Mouse (Mus musculus) urinary bladder, adult 2 months (tissue): ENCODE results near the gene Nupl1. TPM values are rescaled to one million over a fixed set of nuclear protein-coding genes. Genes with fewer than 3 reads are reported as not detected.

Experiments
- DNase-seq: peaks from one replicate; pipeline ENCODE4 v3.0.0; 2022; ENCODE audit warnings: low spot score
- polyA plus RNA-seq: library from polyadenylated mRNA; depleted of rRNA; stranded (reverse); fragments of >200 nt; gene quantifications from 2 replicates; pipeline ENCODE4 v1.2.3, GENCODE M21; 2012; rRNA removed

The Nupl1 gene
- polyA plus RNA-seq = not detected in 2 replicates

GRCm38 (mm10) chr14:60251281-60252003 is at the start of gene Nupl1, which contains the start of gene Gm49336:
TSS of gene Nupl1 (minus strand) at chr14:60251431.
TSS of gene Gm49336 (minus strand) at chr14:60251507.
- peak; percentile 87 for DNase-seq

DNA sequence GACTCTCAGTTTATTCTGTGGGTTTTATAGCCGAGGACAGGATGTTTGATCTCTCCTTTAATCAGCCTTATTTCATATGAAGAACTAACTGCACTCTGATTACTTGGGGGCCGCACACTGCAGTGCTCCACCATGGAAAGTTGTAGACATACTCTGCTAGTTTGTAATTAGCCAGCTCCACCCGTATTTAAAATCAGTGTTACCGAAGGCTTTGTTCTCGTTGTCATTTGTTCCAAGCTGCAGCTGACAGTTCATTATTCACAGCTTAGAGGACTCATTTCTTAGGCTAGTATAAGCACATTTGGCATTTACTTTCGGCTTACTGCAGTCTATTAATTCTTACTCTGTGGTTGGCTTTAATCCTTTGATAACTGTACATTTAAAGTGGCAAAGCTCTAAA is 49.8 kb upstream of the Nupl1 start:
- no peak for DNase-seq

GRCm38 (mm10) chr14:60300224-60300991 is 49.2 kb upstream of the Nupl1 start:
- DNase-seq = no peak

GRCm38 (mm10) chr14:60295531-60295930 is 44.3 kb upstream of the Nupl1 start:
- DNase-seq = no peak

GRCm38 (mm10) chr14:60290363-60290762 is 39.1 kb upstream of the Nupl1 start:
- no peak for DNase-seq

GRCm38 (mm10) chr14:60286194-60286863 is 35.1 kb upstream of the Nupl1 start:
- DNase-seq = no peak

GRCm38 (mm10) chr14:60275301-60276276 is 24.4 kb upstream of the Nupl1 start:
- DNase-seq = no peak

GRCm38 (mm10) chr14:60273346-60273745 is 22.1 kb upstream of the Nupl1 start:
- DNase-seq = no peak

DNA sequence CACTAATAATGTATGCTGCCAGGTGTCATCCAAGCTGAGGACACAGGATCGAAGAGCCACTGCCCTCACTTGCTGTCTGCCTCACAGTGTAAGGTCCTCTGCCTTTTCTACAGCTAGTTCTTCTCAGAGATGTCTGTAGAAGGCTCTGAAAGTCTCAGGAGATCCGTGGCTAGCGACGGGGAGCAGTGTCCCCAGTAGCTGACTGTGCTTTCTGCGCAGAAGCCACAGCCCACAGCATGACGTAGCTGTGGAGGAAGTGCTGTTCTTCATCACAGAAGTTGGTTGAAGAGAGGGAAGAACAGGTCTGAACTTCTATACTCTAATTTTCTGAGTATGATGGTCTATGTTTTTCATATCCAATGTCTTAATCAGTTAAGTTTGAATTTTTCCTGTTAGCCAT is 18.1 kb upstream of the Nupl1 start:
- no peak for DNase-seq

DNA sequence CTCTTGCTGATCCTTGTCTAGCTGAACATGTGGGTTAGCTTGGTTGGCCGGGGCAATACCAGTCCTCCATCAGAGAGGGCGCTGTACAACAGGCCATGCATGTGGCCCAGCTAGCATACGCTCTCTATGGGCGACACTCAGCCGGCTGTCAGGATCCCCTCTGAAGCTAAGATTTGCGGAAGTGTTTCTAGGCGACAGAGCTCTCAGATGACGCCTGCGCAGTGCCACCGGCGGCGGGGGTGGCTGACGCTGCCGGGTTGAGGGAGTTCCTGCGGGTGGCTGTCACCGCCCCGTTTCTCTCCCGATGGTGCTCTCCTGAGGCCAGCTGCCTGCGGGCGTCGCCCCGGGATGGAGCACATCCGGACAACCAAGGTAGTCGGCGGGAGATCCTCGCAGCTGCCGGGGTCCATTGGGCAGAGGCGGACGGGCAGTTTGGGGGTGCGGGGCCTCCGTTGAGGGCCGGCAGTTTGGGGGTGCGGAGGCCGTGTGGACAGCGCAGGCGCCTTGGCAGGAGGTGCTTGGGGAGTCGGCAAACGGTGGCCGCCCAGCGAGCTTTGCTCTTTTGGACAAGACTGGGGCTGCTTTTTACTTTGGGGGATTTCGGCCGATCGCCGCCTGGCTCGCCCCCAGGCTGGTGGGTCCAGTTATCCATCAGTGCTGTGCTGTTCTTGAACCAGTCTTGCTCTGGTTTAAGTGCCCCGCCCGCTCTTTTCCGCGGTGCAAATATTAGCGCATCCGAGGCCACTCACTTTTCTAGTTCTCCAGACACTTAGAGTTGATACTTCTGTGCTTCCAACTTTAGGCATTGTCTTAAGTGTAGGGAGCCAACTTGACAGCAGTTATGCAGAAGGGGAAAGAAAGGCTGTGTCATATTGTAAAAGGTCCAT is 14.0 kb upstream of the Nupl1 start, which contains the start of gene Mtmr6:
Gene Mtmr6, plus strand, starts transcription at position 239 of the 887 bp plus-strand sequence.
- peak; percentile 85 for DNase-seq

DNA sequence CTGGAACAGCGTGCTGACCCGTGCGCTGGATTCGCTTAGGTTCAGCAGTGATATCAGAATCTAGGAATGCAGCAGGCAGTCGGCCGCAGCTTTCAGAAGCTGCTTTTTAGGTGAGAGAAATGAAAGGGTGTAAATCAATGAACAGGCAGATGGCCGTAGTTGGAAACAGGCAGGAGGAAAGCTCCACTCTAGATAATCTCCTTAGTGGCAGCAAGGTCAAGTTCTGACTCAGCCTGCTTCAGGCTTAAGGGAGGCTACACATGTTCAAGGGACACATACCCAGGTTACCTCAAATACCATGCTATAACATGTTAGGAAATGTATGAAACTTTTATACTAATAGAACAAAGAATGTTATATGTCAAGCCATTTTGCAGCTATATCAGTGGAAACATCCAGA is 11.1 kb upstream of the Nupl1 start:
- no peak for DNase-seq

- DNase-seq = no peak
Measured at GRCm38 (mm10) chr14:60257851-60258250, 6.6 kb upstream of the Nupl1 start.

GRCm38 (mm10) chr14:60257101-60257500 is 5.9 kb upstream of the Nupl1 start:
- no peak for DNase-seq

GRCm38 (mm10) chr14:60256356-60256755 is 5.1 kb upstream of the Nupl1 start:
- no peak for DNase-seq

- DNase-seq = no peak
Measured at GRCm38 (mm10) chr14:60254774-60255173, 3.5 kb upstream of the Nupl1 start.

DNA sequence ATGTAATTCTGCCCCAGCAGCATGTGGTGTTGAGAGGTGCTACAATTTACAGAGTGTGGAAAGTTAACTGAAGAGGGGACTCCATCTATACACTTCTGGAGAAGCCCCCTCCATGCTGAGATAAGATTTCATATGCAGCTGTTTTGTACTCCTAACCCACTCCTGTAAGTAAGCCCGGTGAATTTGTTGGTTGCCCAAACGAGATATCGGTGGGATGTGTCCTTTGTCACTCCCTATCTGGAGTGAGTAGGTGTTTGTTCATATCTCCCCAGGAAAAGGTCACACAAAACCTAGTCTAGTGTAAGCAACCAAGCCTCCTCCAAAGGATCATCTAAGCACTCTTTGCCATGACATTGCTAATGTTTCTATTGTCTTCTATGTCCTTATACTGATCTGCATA is 2.2 kb upstream of the Nupl1 start:
- no peak for DNase-seq

DNA sequence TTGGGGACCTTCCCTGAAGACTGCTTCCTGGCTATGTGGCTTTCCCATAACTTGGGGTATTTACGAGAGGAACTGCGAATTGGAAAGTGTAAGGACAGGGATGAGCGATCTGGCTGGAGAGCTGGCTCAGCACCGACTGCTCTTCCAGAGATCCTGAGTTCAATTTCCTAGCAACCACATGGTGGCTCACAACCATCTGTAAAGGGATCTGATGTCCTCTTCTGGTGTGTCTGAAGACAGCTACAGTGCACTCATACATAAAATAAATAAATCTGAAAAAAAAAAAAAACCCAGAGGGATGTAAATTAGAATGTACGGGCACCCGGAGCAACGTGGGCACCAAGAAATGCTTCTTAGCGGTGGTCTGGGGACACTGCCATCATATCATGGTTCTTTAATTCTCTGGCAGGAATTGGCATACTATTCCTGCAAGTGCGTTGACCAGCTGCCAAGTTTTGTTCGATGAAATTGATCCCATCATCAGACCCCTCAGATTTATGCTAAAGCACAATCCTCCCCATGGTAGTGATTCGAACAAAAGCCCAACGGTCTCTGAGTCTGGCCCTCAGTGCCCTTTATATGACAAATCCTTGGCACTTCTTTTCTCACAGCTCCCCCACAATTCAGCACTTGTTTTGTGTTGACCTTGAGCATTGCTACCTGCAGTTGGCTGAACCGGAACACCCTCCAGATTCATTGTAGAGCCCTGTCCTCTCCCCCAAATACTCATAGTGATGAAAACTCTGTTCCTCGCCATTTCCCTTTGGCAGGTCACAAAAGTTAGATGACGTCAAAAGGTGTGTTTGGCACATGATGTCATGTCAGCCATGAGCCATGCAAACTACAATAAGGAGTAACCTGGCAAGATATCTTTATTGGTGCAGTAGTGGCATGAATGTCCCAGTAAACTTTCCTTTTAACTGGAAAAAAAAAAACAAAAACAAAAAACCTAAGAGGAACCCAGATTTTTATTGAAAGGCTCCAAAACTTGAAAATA is 1.1 kb upstream of the Nupl1 start:
- no peak for DNase-seq

DNA sequence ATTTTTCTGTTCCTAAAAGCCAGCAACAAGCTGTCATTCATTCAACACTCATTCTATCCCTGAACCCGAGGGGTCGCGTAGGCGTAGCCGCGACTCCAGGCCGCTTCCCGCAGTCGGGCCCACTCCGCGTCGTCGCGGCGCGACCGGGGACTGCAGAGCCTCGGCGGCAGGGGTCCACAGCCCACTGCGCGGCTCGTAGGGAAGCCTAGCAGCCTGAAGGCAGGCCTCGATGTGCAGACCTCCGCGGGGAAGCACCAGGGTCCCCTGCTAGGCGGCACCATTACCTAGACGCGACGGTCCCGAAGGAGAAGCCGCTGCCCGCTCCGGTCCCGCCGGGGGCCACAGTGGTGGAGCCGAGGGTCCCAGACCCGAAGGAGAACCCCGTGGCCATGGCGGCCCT is 352 bp downstream of the Nupl1 start:
- DNase-seq = no peak

DNA sequence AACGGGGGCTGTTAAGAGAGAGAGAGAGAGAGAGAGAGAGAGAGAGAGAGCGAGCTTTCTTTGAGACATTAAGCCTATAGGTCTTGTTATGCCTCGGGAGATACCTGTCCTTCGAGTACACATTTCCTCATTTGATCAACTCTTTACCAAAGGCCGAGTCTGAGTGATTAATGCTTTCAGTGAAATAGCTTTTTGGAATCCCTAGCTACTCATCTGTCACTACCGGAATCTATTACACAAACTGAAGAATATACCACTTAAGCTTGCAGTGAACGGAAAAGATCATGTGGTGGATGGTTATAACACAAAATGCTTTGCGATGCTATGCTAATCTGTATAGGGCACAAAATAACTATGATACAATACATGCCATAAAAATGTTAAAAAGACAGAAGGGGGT is 865 bp downstream of the Nupl1 start:
- DNase-seq = no peak
